Mouse (Mus musculus): ENCODE measurements at regions not wholly inside any gene's neighbourhood (a gene's known extent, or its start where the extent isn't known, plus 50 kb on each side); places are given as distances from the start of the nearest gene placed in this dataset.

DNA sequence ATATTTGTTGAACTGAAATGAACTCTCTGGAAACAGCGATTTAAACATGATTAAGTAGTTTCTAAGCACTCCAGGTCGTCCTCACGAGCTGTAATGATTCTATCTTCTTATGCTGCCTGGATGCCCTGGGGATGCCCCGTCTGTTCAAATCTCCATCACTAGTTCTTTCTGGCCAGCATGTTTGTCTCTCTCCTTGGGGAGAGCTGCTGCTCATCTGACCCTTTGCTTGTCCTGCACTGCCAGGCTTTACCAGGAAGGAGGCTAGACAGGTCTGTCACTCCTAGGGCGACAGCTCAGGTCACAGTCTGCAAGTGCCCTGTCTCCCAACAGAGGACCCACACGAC is 155.1 kb downstream of the Irx2 start:
- no peak for TF ChIP-seq POLR2A (IDR thresholded peaks at IDR 0.05; ENCODE audit: low read depth, low read length)
- no peak for TF ChIP-seq EP300 (IDR thresholded peaks at IDR 0.05; ENCODE audit: low read length)
- TF ChIP-seq CTCF (conservative IDR thresholded peaks at IDR 0.05 in 1 of 2, IDR thresholded peaks at IDR 0.05 in 1 of 2; ENCODE audit: low read depth in 2 of 2, low read length in 2 of 2) = no peak
- no peak for TF ChIP-seq SIN3A (IDR thresholded peaks at IDR 0.05; ENCODE audit: low read length)

All from CH12.LX (cell line).